Mouse (Mus musculus): Measurements from ENCODE around the gene Slc4a2. TPM values are rescaled to one million over a fixed set of nuclear protein-coding genes. Genes with fewer than 3 reads are reported as not detected.
"Not testable (repeated sequence)": the region's sequence is repeated elsewhere in the genome, so short reads cannot be mapped to it uniquely, and the experiment has no call there.

Gene Slc4a2
- polyA plus RNA-seq, 1 experiment from 2014 or later = 8.3 TPM

DNA sequence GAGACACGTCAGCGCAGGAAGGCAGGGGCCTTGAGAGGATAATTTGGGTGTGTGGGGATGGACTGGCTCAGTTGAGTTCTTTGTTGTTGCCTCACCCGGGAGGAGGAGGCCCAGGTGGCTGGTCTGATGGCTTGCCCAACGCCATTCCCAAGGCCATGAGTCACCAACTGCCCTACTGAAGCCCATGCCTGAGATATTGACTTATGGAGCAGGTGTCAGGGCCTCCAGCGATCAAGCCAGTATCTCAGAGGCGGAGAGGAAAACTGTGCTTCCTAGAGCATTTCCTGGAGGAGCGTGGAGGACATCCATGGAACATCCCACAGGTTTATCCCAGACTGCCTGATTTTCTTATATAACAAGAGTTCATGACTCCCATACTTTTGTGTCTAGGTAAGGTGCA is 30.9 kb upstream of the Slc4a2 start:
- Histone ChIP-seq H3K4me3 (ENCODE audit: low read depth, low read length) (no peak overlapping the region), H3K4me1 (ENCODE audit: insufficient read depth) (peaks cover 43% of the 10 kb centered on the region), H3K27me3 (ENCODE audit: insufficient read depth, low read length) (0 out of 2 replicates have a peak, but pooled peaks cover 4% of the 10 kb centered on the region), H3K36me3 (replicated peaks; ENCODE audit: insufficient read depth, low read length) (no peaks in the 10 kb centered on the region), H3K4me2 (ENCODE audit: low read depth, low read length) (no peak overlapping the region), H3K9me3 (ENCODE audit: low read length) (no peaks in the 10 kb centered on the region), H3K27ac (ENCODE audit: low read depth) (0 out of 2 replicates have a peak overlapping the region, but pooled peaks have one; percentile 92), H3K9ac (replicated peaks) (no peak overlapping the region)
- TF ChIP-seq EP300 (IDR thresholded peaks at IDR 0.05; ENCODE audit: low read depth) (no peak), CTCF (IDR thresholded peaks at IDR 0.05; ENCODE audit: low read depth) (no peak)
- ATAC-seq (no peak), DNase-seq (no peak)
- WGBS (ENCODE audit: insufficient replicate concordance) = 73% methylated on average over 7 of the region's 7 CpGs

- peak; percentile 2; the same call in 1 of the 2 replicates for ATAC-seq
- Histone ChIP-seq H3K4me1 (ENCODE audit: insufficient read depth) (peaks cover 36% of the 10 kb centered on the region), H3K27me3 (ENCODE audit: insufficient read depth, low read length) (no peaks in the 10 kb centered on the region), H3K4me3 (ENCODE audit: low read depth, low read length) (peak within 1 kb of the TSS; percentile 64), H3K36me3 (replicated peaks; ENCODE audit: insufficient read depth, low read length) (no peaks in the 10 kb centered on the region), H3K4me2 (ENCODE audit: low read depth, low read length) (peak within 1 kb of the TSS; percentile 75), H3K27ac (ENCODE audit: low read depth) (peak within 1 kb of the TSS; percentile 92), H3K9me3 (ENCODE audit: low read length) (no peaks in the 10 kb centered on the region), H3K9ac (replicated peaks) (peak within 1 kb of the TSS; percentile 63)
- 15% methylated on average over 7 of the region's 7 CpGs for whole genome bisulfite sequencing (ENCODE audit: insufficient replicate concordance)
- peak; percentile 96 for TF ChIP-seq CTCF (IDR thresholded peaks at IDR 0.05; ENCODE audit: low read depth)
- no peak for TF ChIP-seq EP300 (IDR thresholded peaks at IDR 0.05; ENCODE audit: low read depth)
- DNase-seq = peak; percentile 86
These were observed 30.1 kb upstream of the Slc4a2 start, which contains the start of gene Abcb8 for GRCm38 (mm10) chr5:24393392-24393997. TSS of gene Abcb8 (plus strand) at chr5:24393663.

GRCm38 (mm10) chr5:24394165-24394894 is 29.3 kb upstream of the Slc4a2 start:
- Histone ChIP-seq H3K4me3 (ENCODE audit: low read depth, low read length) (peak overlapping the region; percentile 64), H3K4me1 (ENCODE audit: insufficient read depth) (peaks cover 28% of the 10 kb centered on the region), H3K27ac (ENCODE audit: low read depth) (peak overlapping the region; percentile 92), H3K9ac (replicated peaks) (peak overlapping the region; percentile 63), H3K9me3 (ENCODE audit: low read length) (no peaks in the 10 kb centered on the region), H3K27me3 (ENCODE audit: insufficient read depth, low read length) (no peaks in the 10 kb centered on the region), H3K4me2 (ENCODE audit: low read depth, low read length) (peak overlapping the region; percentile 75), H3K36me3 (replicated peaks; ENCODE audit: insufficient read depth, low read length) (no peaks in the 10 kb centered on the region; the same call in 1 of the 2 replicates)
- TF ChIP-seq CTCF (IDR thresholded peaks at IDR 0.05; ENCODE audit: low read depth) = peak; percentile 84
- no peak for TF ChIP-seq EP300 (IDR thresholded peaks at IDR 0.05; ENCODE audit: low read depth)
- ATAC-seq = peak; percentile 94
- peak; percentile 93 for DNase-seq
- 1% methylated on average over 36 of the region's 36 CpGs for WGBS (ENCODE audit: insufficient replicate concordance)

GRCm38 (mm10) chr5:24396254-24396653 is 27.4 kb upstream of the Slc4a2 start:
- not testable (repeated sequence) for H3K36me3 ChIP-seq (replicated peaks; ENCODE audit: insufficient read depth, low read length); H3K4me2 ChIP-seq (ENCODE audit: low read depth, low read length); H3K27ac ChIP-seq (ENCODE audit: low read depth); ATAC-seq; H3K9ac ChIP-seq (replicated peaks); H3K4me3 ChIP-seq (ENCODE audit: low read depth, low read length); DNase-seq; H3K27me3 ChIP-seq (ENCODE audit: insufficient read depth, low read length); H3K9me3 ChIP-seq (ENCODE audit: low read length)
- peaks cover 21% of the 10 kb centered on the region for H3K4me1 ChIP-seq (ENCODE audit: insufficient read depth)
- peak; percentile 34 for TF ChIP-seq CTCF (IDR thresholded peaks at IDR 0.05; ENCODE audit: low read depth)
- 84% methylated on average over 6 of the region's 6 CpGs for WGBS (ENCODE audit: insufficient replicate concordance)

DNA sequence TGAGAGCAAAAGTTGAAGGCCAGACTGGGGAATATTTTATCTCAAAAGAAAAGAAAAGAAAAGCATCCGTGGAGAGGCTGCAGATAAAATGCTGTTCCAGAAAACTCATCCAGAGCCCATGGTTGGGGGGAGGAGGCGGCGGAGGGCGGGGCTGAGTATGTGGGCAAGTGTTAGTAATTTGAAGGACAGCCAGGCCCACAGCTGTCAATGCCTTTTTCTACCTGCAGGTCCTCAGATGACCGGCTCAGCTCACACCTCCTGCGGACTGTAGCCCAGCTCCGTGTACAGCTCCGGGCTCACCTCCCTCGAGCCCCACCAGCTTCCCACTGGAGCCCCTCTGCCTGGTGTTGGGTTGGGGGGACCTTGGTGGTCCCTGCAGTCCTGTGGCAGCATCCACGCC is 24.0 kb upstream of the Slc4a2 start:
- TF ChIP-seq CTCF (IDR thresholded peaks at IDR 0.05; ENCODE audit: low read depth) (no peak), EP300 (IDR thresholded peaks at IDR 0.05; ENCODE audit: low read depth) (no peak)
- Histone ChIP-seq H3K27me3 (ENCODE audit: insufficient read depth, low read length) (no peaks in the 10 kb centered on the region), H3K4me1 (ENCODE audit: insufficient read depth) (0 out of 2 replicates have a peak, but pooled peaks cover 5% of the 10 kb centered on the region)

GRCm38 (mm10) chr5:24400362-24400761 is 23.3 kb upstream of the Slc4a2 start:
- DNase-seq = no peak
- no peaks in the 10 kb centered on the region for H3K9me3 ChIP-seq (ENCODE audit: low read length)
- H3K4me2 ChIP-seq (ENCODE audit: low read depth, low read length) = no peak overlapping the region
- H3K4me1 ChIP-seq (ENCODE audit: insufficient read depth) = 0 out of 2 replicates have a peak, but pooled peaks cover under 1% of the 10 kb centered on the region
- H3K36me3 ChIP-seq (replicated peaks; ENCODE audit: insufficient read depth, low read length) = peaks cover 12% of the 10 kb centered on the region; the same call in 1 of the 2 replicates
- H3K27ac ChIP-seq (ENCODE audit: low read depth) = no peak overlapping the region
- H3K9ac ChIP-seq (replicated peaks) = no peak overlapping the region
- no peak overlapping the region for H3K4me3 ChIP-seq (ENCODE audit: low read depth, low read length)
- H3K27me3 ChIP-seq (ENCODE audit: insufficient read depth, low read length) = no peaks in the 10 kb centered on the region
- ATAC-seq = no peak
- TF ChIP-seq EP300 (IDR thresholded peaks at IDR 0.05; ENCODE audit: low read depth) (no peak), CTCF (IDR thresholded peaks at IDR 0.05; ENCODE audit: low read depth) (no peak)
- 90% methylated on average over 11 of the region's 11 CpGs for WGBS (ENCODE audit: insufficient replicate concordance)

More for the DNA sequence above, 24.0 kb upstream of the Slc4a2 start:
- peaks cover 12% of the 10 kb centered on the region; the same call in 1 of the 2 replicates for H3K36me3 ChIP-seq (replicated peaks; ENCODE audit: insufficient read depth, low read length)
- no peak overlapping the region for H3K4me2 ChIP-seq (ENCODE audit: low read depth, low read length)
- DNase-seq = no peak
- ATAC-seq = no peak
- WGBS (ENCODE audit: insufficient replicate concordance) = 89% methylated on average over 10 of the region's 10 CpGs
- H3K9me3 ChIP-seq (ENCODE audit: low read length) = no peaks in the 10 kb centered on the region
- H3K9ac ChIP-seq (replicated peaks) = no peak overlapping the region
- no peak overlapping the region for H3K27ac ChIP-seq (ENCODE audit: low read depth)
- no peak overlapping the region for H3K4me3 ChIP-seq (ENCODE audit: low read depth, low read length)

Data from liver, postnatal 0 days (tissue).